Mouse (Mus musculus) hindbrain, embryonic 10.5 days (tissue): ENCODE data around the gene Pik3ca. TPM values are rescaled to one million over a fixed set of nuclear protein-coding genes. Genes with fewer than 3 reads are reported as not detected.
A peak's percentile ranks its signal among the peaks of the same experiment; 100 is the strongest.

Experiments
- DNase-seq: peaks from one replicate; pipeline ENCODE4 v3.0.0-alpha.2; 2017; ENCODE audit warnings: low spot score
- H3K27ac ChIP-seq: fragments of 300-500 bp; sonication (generic); 2 replicates; pipeline ENCODE4 v1.5.1; 2016; ENCODE audit warnings: mild to moderate bottlenecking, moderate library complexity
- H3K27me3 ChIP-seq: fragments of 300-500 bp; sonication (generic); 2 replicates; pipeline ENCODE4 v1.6.1; 2016; ENCODE audit warnings: mild to moderate bottlenecking; ENCODE audit not compliant: poor library complexity, insufficient read depth, severe bottlenecking
- H3K36me3 ChIP-seq: fragments of 300-500 bp; sonication (generic); 2 replicates; pipeline ENCODE4 v1.6.1; 2016; ENCODE audit warnings: mild to moderate bottlenecking, moderate library complexity
- H3K4me1 ChIP-seq: fragments of 300-500 bp; sonication (generic); replicated peaks from 2 replicates; pipeline ENCODE4 v1.6.1; 2016; ENCODE audit warnings: mild to moderate bottlenecking
- H3K4me3 ChIP-seq: fragments of 300-500 bp; sonication (generic); 2 replicates; pipeline ENCODE4 v1.5.1; 2016; ENCODE audit warnings: mild to moderate bottlenecking, moderate library complexity
- H3K9me3 ChIP-seq: fragments of 300-500 bp; sonication (generic); 2 replicates; pipeline ENCODE4 v1.6.1; 2016; ENCODE audit warnings: mild to moderate bottlenecking, moderate library complexity
- WGBS: fragments of 180-500 bp; shearing (Covaris S2); methylation state at CpG from one replicate; pipeline ENCODE4 v1.1.7; 2016; 5-methylcytosine and 5-hydroxymethylcytosine counted together
- polyA plus RNA-seq: library from polyadenylated mRNA; unstranded; fragments of >200 nt; fragmentation: Nextera tagmentation; extraction: Ambion mirVana; gene quantifications from 2 replicates; pipeline ENCODE4 v1.2.1, GENCODE M21; 2016

Pik3ca gene
- polyA plus RNA-seq, 1 experiment from 2014 or later: 7.4 TPM

GRCm38 (mm10) chr3:32381556-32381955 is 15.9 kb upstream of the Pik3ca start:
- H3K27me3 ChIP-seq: no peaks in the 10 kb centered on the region
- H3K4me3 ChIP-seq: no peak overlapping the region
- WGBS: 79% methylated on average over 3 of the region's 3 CpGs
- no peaks in the 10 kb centered on the region for H3K4me1 ChIP-seq
- no peak for DNase-seq
- no peaks in the 10 kb centered on the region for H3K9me3 ChIP-seq
- H3K27ac ChIP-seq: no peak overlapping the region
- H3K36me3 ChIP-seq: no peaks in the 10 kb centered on the region

- WGBS: 88% methylated on average over 4 of the region's 4 CpGs
- DNase-seq: no peak
- Histone ChIP-seq H3K27ac (no peak overlapping the region), H3K27me3 (no peaks in the 10 kb centered on the region), H3K9me3 (no peaks in the 10 kb centered on the region), H3K4me3 (no peak overlapping the region), H3K4me1 (peaks cover 6% of the 10 kb centered on the region; the same call in 1 of the 2 replicates), H3K36me3 (no peaks in the 10 kb centered on the region)
Observed at GRCm38 (mm10) chr3:32392841-32393240, 4.6 kb upstream of the Pik3ca start.

GRCm38 (mm10) chr3:32393986-32394385 is 3.5 kb upstream of the Pik3ca start:
- Histone ChIP-seq H3K9me3 (no peaks in the 10 kb centered on the region), H3K4me3 (no peak overlapping the region), H3K27ac (no peak overlapping the region), H3K36me3 (no peaks in the 10 kb centered on the region), H3K4me1 (peaks cover 13% of the 10 kb centered on the region), H3K27me3 (no peaks in the 10 kb centered on the region)
- DNase-seq: no peak
- 89% methylated on average over 8 of the region's 8 CpGs for WGBS

- WGBS: 32% methylated on average over 24 of the region's 24 CpGs
- Histone ChIP-seq H3K27me3 (no peaks in the 10 kb centered on the region), H3K9me3 (no peaks in the 10 kb centered on the region), H3K36me3 (no peaks in the 10 kb centered on the region), H3K4me3 (peak overlapping the region; percentile 93), H3K27ac (peak overlapping the region; percentile 97), H3K4me1 (peaks cover 25% of the 10 kb centered on the region)
- peak; percentile 37 for DNase-seq
Observed at GRCm38 (mm10) chr3:32395771-32396551, 1.5 kb upstream of the Pik3ca start.

- WGBS: 0% methylated on average over 48 of the region's 77 CpGs
- peak; percentile 98 for DNase-seq
- H3K27ac ChIP-seq: peak overlapping the region; percentile 97
- no peaks in the 10 kb centered on the region for H3K36me3 ChIP-seq
- H3K4me3 ChIP-seq: peak overlapping the region; percentile 93
- H3K27me3 ChIP-seq: no peaks in the 10 kb centered on the region
- peaks cover 29% of the 10 kb centered on the region for H3K4me1 ChIP-seq
- H3K9me3 ChIP-seq: no peaks in the 10 kb centered on the region
Observed at GRCm38 (mm10) chr3:32396794-32397460, 544 bp upstream of the Pik3ca start.

- peak overlapping the region; percentile 97 for H3K27ac ChIP-seq
- H3K9me3 ChIP-seq: no peaks in the 10 kb centered on the region
- 3% methylated on average over 7 of the region's 7 CpGs for WGBS
- no peaks in the 10 kb centered on the region for H3K36me3 ChIP-seq
- no peak for DNase-seq
- H3K4me1 ChIP-seq: peaks cover 29% of the 10 kb centered on the region
- no peaks in the 10 kb centered on the region for H3K27me3 ChIP-seq
- H3K4me3 ChIP-seq: peak overlapping the region; percentile 93
Observed at GRCm38 (mm10) chr3:32398175-32398538, 686 bp downstream of the Pik3ca start.

- no peak for DNase-seq
Observed at GRCm38 (mm10) chr3:32398623-32399022, 1.2 kb downstream of the Pik3ca start.

GRCm38 (mm10) chr3:32399381-32399780 is 1.9 kb downstream of the Pik3ca start:
- DNase-seq: no peak
- WGBS: 64% methylated on average over 4 of the region's 4 CpGs
- Histone ChIP-seq H3K27ac (no peak overlapping the region), H3K36me3 (no peaks in the 10 kb centered on the region), H3K4me1 (peaks cover 29% of the 10 kb centered on the region), H3K4me3 (no peak overlapping the region), H3K9me3 (no peaks in the 10 kb centered on the region), H3K27me3 (no peaks in the 10 kb centered on the region)

More at GRCm38 (mm10) chr3:32398623-32399022, 1.2 kb downstream of the Pik3ca start:
- Histone ChIP-seq H3K4me3 (peak overlapping the region; percentile 93), H3K27me3 (no peaks in the 10 kb centered on the region), H3K9me3 (no peaks in the 10 kb centered on the region), H3K27ac (no peak overlapping the region), H3K36me3 (no peaks in the 10 kb centered on the region), H3K4me1 (peaks cover 29% of the 10 kb centered on the region)
- 45% methylated on average over 4 of the region's 4 CpGs for WGBS

- H3K4me1 ChIP-seq: peaks cover 29% of the 10 kb centered on the region
- no peak for DNase-seq
- H3K36me3 ChIP-seq: no peaks in the 10 kb centered on the region
- H3K27ac ChIP-seq: no peak overlapping the region
- H3K9me3 ChIP-seq: no peaks in the 10 kb centered on the region
- no peak overlapping the region for H3K4me3 ChIP-seq
- H3K27me3 ChIP-seq: no peaks in the 10 kb centered on the region
- 58% methylated on average over 2 of the region's 2 CpGs for WGBS
Observed at GRCm38 (mm10) chr3:32399931-32400330, 2.5 kb downstream of the Pik3ca start.

GRCm38 (mm10) chr3:32401591-32401990 is 4.1 kb downstream of the Pik3ca start:
- no peak overlapping the region for H3K4me3 ChIP-seq
- no peaks in the 10 kb centered on the region for H3K9me3 ChIP-seq
- no peak overlapping the region for H3K27ac ChIP-seq
- H3K36me3 ChIP-seq: no peaks in the 10 kb centered on the region
- 77% methylated on average over 3 of the region's 3 CpGs for WGBS
- no peaks in the 10 kb centered on the region for H3K27me3 ChIP-seq
- no peak for DNase-seq
- H3K4me1 ChIP-seq: peaks cover 23% of the 10 kb centered on the region

- no peak for DNase-seq
- Histone ChIP-seq H3K4me3 (no peak overlapping the region), H3K4me1 (peaks cover 23% of the 10 kb centered on the region), H3K27ac (no peak overlapping the region), H3K36me3 (no peaks in the 10 kb centered on the region), H3K9me3 (no peaks in the 10 kb centered on the region), H3K27me3 (no peaks in the 10 kb centered on the region)
- WGBS: 86% methylated on average over 7 of the region's 7 CpGs
Observed at GRCm38 (mm10) chr3:32402990-32403885, 5.8 kb downstream of the Pik3ca start.

GRCm38 (mm10) chr3:32405699-32406098 is 8.2 kb downstream of the Pik3ca start:
- no peak for DNase-seq
- 93% methylated on average over 1 of the region's 1 CpGs for WGBS
- no peaks in the 10 kb centered on the region for H3K36me3 ChIP-seq
- H3K9me3 ChIP-seq: no peaks in the 10 kb centered on the region
- no peak overlapping the region for H3K27ac ChIP-seq
- no peaks in the 10 kb centered on the region for H3K27me3 ChIP-seq
- H3K4me3 ChIP-seq: no peak overlapping the region
- H3K4me1 ChIP-seq: peaks cover 4% of the 10 kb centered on the region; the same call in 1 of the 2 replicates
